Mouse (Mus musculus): ENCODE measurements around the gene Dach1.

The Dach1 gene

GRCm38 (mm10) chr14:98169421-98170076 is at the start of gene Dach1:
Gene Dach1 (minus strand): TSS chr14:98169765.
- DNase-seq (ENCODE audit: low spot score): no peak

GRCm38 (mm10) chr14:98200089-98200488 is 30.5 kb upstream of the Dach1 start:
- no peak for DNase-seq (ENCODE audit: low spot score)

- no peak for DNase-seq (ENCODE audit: low spot score)
These were observed 12.0 kb upstream of the Dach1 start for GRCm38 (mm10) chr14:98181545-98181944.

GRCm38 (mm10) chr14:98173831-98174230 is 4.3 kb upstream of the Dach1 start:
- DNase-seq (ENCODE audit: low spot score): no peak

GRCm38 (mm10) chr14:98172394-98172905 is 2.9 kb upstream of the Dach1 start:
- no peak for DNase-seq (ENCODE audit: low spot score)

- DNase-seq (ENCODE audit: low spot score): no peak
These were observed 2.3 kb upstream of the Dach1 start for GRCm38 (mm10) chr14:98171861-98172260.

GRCm38 (mm10) chr14:98168908-98169401 is 610 bp downstream of the Dach1 start:
- DNase-seq (ENCODE audit: low spot score): no peak

GRCm38 (mm10) chr14:98168039-98168907 is 1.3 kb downstream of the Dach1 start:
- DNase-seq (ENCODE audit: low spot score): no peak

GRCm38 (mm10) chr14:98167186-98168038 is 2.2 kb downstream of the Dach1 start:
- DNase-seq (ENCODE audit: low spot score): no peak

- DNase-seq (ENCODE audit: low spot score): no peak
These were observed 3.1 kb downstream of the Dach1 start for GRCm38 (mm10) chr14:98166318-98166976.

- DNase-seq (ENCODE audit: low spot score): no peak
These were observed 12.8 kb downstream of the Dach1 start for GRCm38 (mm10) chr14:98156753-98157152.

GRCm38 (mm10) chr14:98155725-98156392 is 13.7 kb downstream of the Dach1 start:
- no peak for DNase-seq (ENCODE audit: low spot score)

GRCm38 (mm10) chr14:98154832-98155422 is 14.6 kb downstream of the Dach1 start:
- DNase-seq (ENCODE audit: low spot score): no peak

GRCm38 (mm10) chr14:98141758-98142157 is 27.8 kb downstream of the Dach1 start:
- no peak for DNase-seq (ENCODE audit: low spot score)

GRCm38 (mm10) chr14:98138873-98139665 is 30.5 kb downstream of the Dach1 start:
- no peak for DNase-seq (ENCODE audit: low spot score)

- DNase-seq (ENCODE audit: low spot score): no peak
These were observed 35.0 kb downstream of the Dach1 start for GRCm38 (mm10) chr14:98134546-98134945.

GRCm38 (mm10) chr14:98123032-98123431 is 46.5 kb downstream of the Dach1 start:
- DNase-seq (ENCODE audit: low spot score): no peak

- DNase-seq (ENCODE audit: low spot score): no peak
These were observed 52.9 kb downstream of the Dach1 start for GRCm38 (mm10) chr14:98116627-98117026.

- DNase-seq (ENCODE audit: low spot score): no peak
These were observed 56.5 kb downstream of the Dach1 start for GRCm38 (mm10) chr14:98113106-98113505.

GRCm38 (mm10) chr14:98109929-98110328 is 59.6 kb downstream of the Dach1 start:
- no peak for DNase-seq (ENCODE audit: low spot score)

Data from MN1 (cell line).